ENCODE assay signal across 22 mouse cellular contexts in genomic region chr2:75724863-75725445, GRCm38 (mm10). TPM values are rescaled to one million over a fixed set of nuclear protein-coding genes. Genes with fewer than 3 reads are reported as not detected.
DNase-seq lines count a peak whose midpoint lies in the region; ATAC-seq and TF ChIP-seq lines count a peak whose summit lies in the region.
"Had no signal": no experiment of that assay in that cellular context is flagged by ENCODE, and none has a peak within 500 bp of the region (broad histone marks: within the 10 kb centered on the region; RNA-seq: fewer than 3 reads in every experiment).

No protein-coding gene starts in this region.

- peak; percentile 20 for DNase-seq in cerebellum, adult 11 months
- DNase-seq in kidney, adult 8-10 months: peak; percentile 37 to 43
- no peak for DNase-seq in kidney, postnatal 10 days
- no peak for DNase-seq in lung, postnatal 0 days (ENCODE audit: low spot score)
- no peak for DNase-seq in heart, adult 9 months (ENCODE audit: low spot score in 2 of 2)
- DNase-seq: adrenal gland, postnatal 14 days; gastrocnemius, postnatal 10 days; kidney, adult 18-20 months; liver; right cerebral cortex, postnatal 14 days had no signal

- H3K27ac ChIP-seq in lung, embryonic 16.5 days (ENCODE audit: low read length): no peak overlapping the region
- H3K27ac ChIP-seq in lung, postnatal 0 days (ENCODE audit: low read length): no peak overlapping the region
- H3K27ac ChIP-seq: embryonic facial prominence, embryonic 15.5 days; hindbrain, embryonic 12.5 days; left cerebral cortex, adult 2 months; limb, embryonic 10.5 days; liver, embryonic 15.5 days; macrophage; midbrain, embryonic 15.5 days; neural tube, embryonic 12.5 days had no signal

- H3K4me2 ChIP-seq in lung, embryonic 16.5 days (ENCODE audit: low read depth, low read length): no peak overlapping the region
- no peak overlapping the region for H3K4me2 ChIP-seq in lung, postnatal 0 days (replicated peaks; ENCODE audit: low read depth, low read length)
- H3K4me2 ChIP-seq: embryonic facial prominence, embryonic 15.5 days; hindbrain, embryonic 12.5 days; liver, embryonic 15.5 days; midbrain, embryonic 15.5 days; neural tube, embryonic 12.5 days had no signal

- no peaks in the 10 kb centered on the region for H3K9me3 ChIP-seq in lung, embryonic 16.5 days (ENCODE audit: control insufficient read depth, low read length)
- H3K9me3 ChIP-seq in lung, postnatal 0 days (ENCODE audit: low read length): no peaks in the 10 kb centered on the region
- H3K9me3 ChIP-seq: embryonic facial prominence, embryonic 15.5 days; hindbrain, embryonic 12.5 days; limb, embryonic 10.5 days; liver, embryonic 15.5 days; midbrain, embryonic 15.5 days; neural tube, embryonic 12.5 days had no signal

- TF ChIP-seq CTCF in lung, postnatal 0 days (IDR thresholded peaks at IDR 0.05): no peak

- no peak overlapping the region for H3K9ac ChIP-seq in lung, embryonic 16.5 days (ENCODE audit: low read length)
- H3K9ac ChIP-seq in lung, postnatal 0 days (replicated peaks; ENCODE audit: low read depth): no peak overlapping the region
- H3K9ac ChIP-seq: embryonic facial prominence, embryonic 15.5 days; hindbrain, embryonic 12.5 days; liver, embryonic 15.5 days; midbrain, embryonic 15.5 days; neural tube, embryonic 12.5 days had no signal

- WGBS in lung, embryonic 16.5 days: 50% methylated on average over 5 of the region's 5 CpGs
- 53% methylated on average over 5 of the region's 5 CpGs for WGBS in lung, postnatal 0 days

- H3K36me3 ChIP-seq in lung, embryonic 16.5 days (ENCODE audit: control insufficient read depth, insufficient read depth, low read length): no peaks in the 10 kb centered on the region
- H3K36me3 ChIP-seq in lung, postnatal 0 days (ENCODE audit: insufficient read depth, low read length): no peaks in the 10 kb centered on the region
- H3K36me3 ChIP-seq: embryonic facial prominence, embryonic 15.5 days; hindbrain, embryonic 12.5 days; limb, embryonic 10.5 days; liver, embryonic 15.5 days; midbrain, embryonic 15.5 days; neural tube, embryonic 12.5 days had no signal

- no peak for TF ChIP-seq EP300 in lung, postnatal 0 days (IDR thresholded peaks at IDR 0.05)

- no peaks in the 10 kb centered on the region for H3K4me1 ChIP-seq in lung, embryonic 16.5 days (replicated peaks; ENCODE audit: control insufficient read depth, insufficient read depth, low read length)
- no peaks in the 10 kb centered on the region for H3K4me1 ChIP-seq in lung, postnatal 0 days (ENCODE audit: insufficient read depth, low read depth, low read length)
- H3K4me1 ChIP-seq: embryonic facial prominence, embryonic 15.5 days; hindbrain, embryonic 12.5 days; limb, embryonic 10.5 days; midbrain, embryonic 15.5 days; neural tube, embryonic 12.5 days had no signal

- no peak for ATAC-seq in cerebellum, adult (ENCODE audit: insufficient number of reproducible peaks, low FRiP score, low TSS enrichment)
- ATAC-seq in lung, embryonic 16.5 days (ENCODE audit: low read depth): peak; percentile 72
- no peak; the same call in 1 of the 2 replicates for ATAC-seq in lung, postnatal 0 days
- ATAC-seq in frontal cortex, adult (ENCODE audit: low TSS enrichment): no peak
- ATAC-seq: forebrain, embryonic 14.5 days; midbrain, embryonic 15.5 days had no signal

- no peak overlapping the region for H3K4me3 ChIP-seq in lung, embryonic 16.5 days (ENCODE audit: low read length)
- no peak overlapping the region for H3K4me3 ChIP-seq in lung, postnatal 0 days (ENCODE audit: low read depth, low read length)
- H3K4me3 ChIP-seq: embryonic facial prominence, embryonic 15.5 days; hindbrain, embryonic 12.5 days; left cerebral cortex, adult 2 months; limb, embryonic 10.5 days; liver, embryonic 15.5 days; midbrain, embryonic 15.5 days; neural tube, embryonic 12.5 days had no signal

- H3K27me3 ChIP-seq in lung, embryonic 16.5 days (ENCODE audit: control insufficient read depth, insufficient read depth, low read depth, low read length): no peaks in the 10 kb centered on the region
- no peaks in the 10 kb centered on the region for H3K27me3 ChIP-seq in lung, postnatal 0 days (replicated peaks; ENCODE audit: insufficient read depth, low read length)
- H3K27me3 ChIP-seq: embryonic facial prominence, embryonic 15.5 days; hindbrain, embryonic 12.5 days; liver, embryonic 15.5 days; midbrain, embryonic 15.5 days; neural tube, embryonic 12.5 days had no signal

RNA-seq across cellular contexts. Expression of gene Nfe2l2, which starts 20.5 kb away (rescaled TPM):
- 134 and 137 TPM in 2 replicates for polyA plus RNA-seq in lung, embryonic 16.5 days (2015; fragmentation: Nextera tagmentation; extraction: Ambion mirVana)
- 116 and 151 TPM in 2 replicates for polyA plus RNA-seq in lung, postnatal 0 days (2015; fragmentation: Nextera tagmentation; extraction: Ambion mirVana)

Comparison
In these comparisons a context has a peak if more than half of its experiments do, and no peak if none do; other contexts are left out.
1. DNase-seq: peak in cerebellum, adult 11 months (single experiment) and kidney, adult 8-10 months (2 of 2); none in kidney, postnatal 10 days (single experiment), lung, postnatal 0 days (single experiment) and heart, adult 9 months (0 of 2).